Mouse (Mus musculus) fibroblast of lung, adult 2 months (primary cell): ENCODE results near the gene Papss2.

ENCODE experiments used
- DNase-seq: peaks from one replicate; pipeline ENCODE4 v3.0.0-alpha.2; 2011; ENCODE audit warnings: low read depth

Gene Papss2

GRCm38 (mm10) chr19:32599436-32599835 lies 3.8 kb downstream of the Papss2 start:
- DNase-seq, result no peak

GRCm38 (mm10) chr19:32601033-32601770 lies 5.6 kb downstream of the Papss2 start:
- no peak for DNase-seq

GRCm38 (mm10) chr19:32603466-32603865 lies 7.9 kb downstream of the Papss2 start:
- no peak for DNase-seq

- DNase-seq, result no peak
Observed at GRCm38 (mm10) chr19:32604127-32604526, 8.5 kb downstream of the Papss2 start.

- DNase-seq, result no peak
Observed at GRCm38 (mm10) chr19:32604563-32605252, 9.1 kb downstream of the Papss2 start.

- DNase-seq, result peak; percentile 44
Observed at GRCm38 (mm10) chr19:32606227-32606827, 10.7 kb downstream of the Papss2 start.

GRCm38 (mm10) chr19:32607036-32607435 lies 11.4 kb downstream of the Papss2 start:
- DNase-seq, result no peak

GRCm38 (mm10) chr19:32611386-32612092 lies 15.9 kb downstream of the Papss2 start:
- DNase-seq, result no peak

- no peak for DNase-seq
Observed at GRCm38 (mm10) chr19:32614046-32614771, 18.6 kb downstream of the Papss2 start.

- no peak for DNase-seq
Observed at GRCm38 (mm10) chr19:32614772-32615099, 19.1 kb downstream of the Papss2 start.

- no peak for DNase-seq
Observed at GRCm38 (mm10) chr19:32616646-32617045, 21.1 kb downstream of the Papss2 start.

- DNase-seq, result no peak
Observed at GRCm38 (mm10) chr19:32619739-32620138, 24.1 kb downstream of the Papss2 start.

GRCm38 (mm10) chr19:32620859-32621445 lies 25.4 kb downstream of the Papss2 start:
- DNase-seq, result no peak

GRCm38 (mm10) chr19:32622142-32622541 lies 26.6 kb downstream of the Papss2 start:
- no peak for DNase-seq

GRCm38 (mm10) chr19:32626768-32627331 lies 31.3 kb downstream of the Papss2 start:
- DNase-seq, result no peak

- no peak for DNase-seq
Observed at GRCm38 (mm10) chr19:32627631-32628030, 32.0 kb downstream of the Papss2 start.

- DNase-seq, result no peak
Observed at GRCm38 (mm10) chr19:32628572-32629132, 33.1 kb downstream of the Papss2 start.

- DNase-seq, result no peak
Observed at GRCm38 (mm10) chr19:32634916-32635315, 39.3 kb downstream of the Papss2 start.

- no peak for DNase-seq
Observed at GRCm38 (mm10) chr19:32637357-32638275, 42.0 kb downstream of the Papss2 start.
